Mouse (Mus musculus): ENCODE measurements at regions not wholly inside any gene's neighbourhood (a gene's known extent, or its start where the extent isn't known, plus 50 kb on each side); places are given as distances from the start of the nearest gene placed in this dataset.
"Not testable (repeated sequence)": the region's sequence is repeated elsewhere in the genome, so short reads cannot be mapped to it uniquely, and the experiment has no call there.

GRCm38 (mm10) chr12:92926942-92927341 is 1078.0 kb upstream of the Sel1l start:
- no peaks in the 10 kb centered on the region for H3K4me1 ChIP-seq (replicated peaks)
- WGBS, result 19% methylated on average over 1 of the region's 1 CpGs
- no peak overlapping the region for H3K4me2 ChIP-seq
- H3K4me3 ChIP-seq, result no peak overlapping the region
- H3K9ac ChIP-seq, result no peak overlapping the region
- H3K36me3 ChIP-seq, result no peaks in the 10 kb centered on the region
- H3K27me3 ChIP-seq, result no peaks in the 10 kb centered on the region
- H3K9me3 ChIP-seq (replicated peaks), result no peaks in the 10 kb centered on the region
- ATAC-seq (replicated peaks; ENCODE audit: insufficient number of reproducible peaks, insufficient read depth, low FRiP score, low read depth), result 0 out of 2 replicates have a peak, but pooled peaks have one; percentile 14
- H3K27ac ChIP-seq, result no peak overlapping the region

GRCm38 (mm10) chr12:92919920-92920319 is 1071.0 kb upstream of the Sel1l start:
- Histone ChIP-seq H3K27me3 (no peaks in the 10 kb centered on the region), H3K36me3 (no peaks in the 10 kb centered on the region), H3K27ac (no peak overlapping the region), H3K4me1 (replicated peaks) (no peaks in the 10 kb centered on the region), H3K9me3 (replicated peaks) (no peaks in the 10 kb centered on the region), H3K4me3 (no peak overlapping the region), H3K9ac (no peak overlapping the region), H3K4me2 (no peak overlapping the region)
- no peak for ATAC-seq (replicated peaks; ENCODE audit: insufficient number of reproducible peaks, insufficient read depth, low FRiP score, low read depth)
- WGBS, result 83% methylated on average over 3 of the region's 3 CpGs

GRCm38 (mm10) chr12:92916267-92916666 is 1067.3 kb upstream of the Sel1l start:
- H3K4me2 ChIP-seq, result no peak overlapping the region

DNA sequence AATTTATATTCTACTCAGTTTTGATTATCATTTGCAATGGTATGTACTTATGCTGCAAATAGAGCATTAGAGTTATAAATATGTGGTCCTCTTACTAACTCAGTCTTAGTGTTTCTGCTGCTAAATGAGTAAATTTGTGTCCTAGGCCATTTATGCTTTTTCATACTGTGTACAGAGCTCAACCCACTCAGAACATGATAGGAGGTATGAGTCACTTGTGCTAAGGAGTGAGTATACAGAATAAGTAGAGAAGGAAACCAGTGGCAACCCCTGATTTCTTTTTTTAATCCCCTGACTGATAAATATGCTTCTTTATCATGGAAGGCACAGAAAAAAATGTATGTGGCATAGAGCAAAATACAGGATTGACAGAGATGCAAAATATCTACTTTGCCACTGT is 1066.8 kb upstream of the Sel1l start:
- no peak overlapping the region for H3K27ac ChIP-seq
- no peaks in the 10 kb centered on the region for H3K9me3 ChIP-seq (replicated peaks)
- no peak for ATAC-seq (replicated peaks; ENCODE audit: insufficient number of reproducible peaks, insufficient read depth, low FRiP score, low read depth)
- H3K27me3 ChIP-seq, result no peaks in the 10 kb centered on the region
- no peak overlapping the region for H3K9ac ChIP-seq
- no peak overlapping the region for H3K4me2 ChIP-seq
- H3K36me3 ChIP-seq, result no peaks in the 10 kb centered on the region
- H3K4me1 ChIP-seq (replicated peaks), result no peaks in the 10 kb centered on the region
- H3K4me3 ChIP-seq, result no peak overlapping the region

More at GRCm38 (mm10) chr12:92916267-92916666, 1067.3 kb upstream of the Sel1l start:
- Histone ChIP-seq H3K36me3 (no peaks in the 10 kb centered on the region), H3K4me1 (replicated peaks) (no peaks in the 10 kb centered on the region), H3K9ac (no peak overlapping the region), H3K4me3 (no peak overlapping the region), H3K9me3 (replicated peaks) (no peaks in the 10 kb centered on the region), H3K27me3 (no peaks in the 10 kb centered on the region), H3K27ac (no peak overlapping the region)
- whole genome bisulfite sequencing, result 63% methylated on average over 3 of the region's 3 CpGs
- ATAC-seq (replicated peaks; ENCODE audit: insufficient number of reproducible peaks, insufficient read depth, low FRiP score, low read depth), result no peak

DNA sequence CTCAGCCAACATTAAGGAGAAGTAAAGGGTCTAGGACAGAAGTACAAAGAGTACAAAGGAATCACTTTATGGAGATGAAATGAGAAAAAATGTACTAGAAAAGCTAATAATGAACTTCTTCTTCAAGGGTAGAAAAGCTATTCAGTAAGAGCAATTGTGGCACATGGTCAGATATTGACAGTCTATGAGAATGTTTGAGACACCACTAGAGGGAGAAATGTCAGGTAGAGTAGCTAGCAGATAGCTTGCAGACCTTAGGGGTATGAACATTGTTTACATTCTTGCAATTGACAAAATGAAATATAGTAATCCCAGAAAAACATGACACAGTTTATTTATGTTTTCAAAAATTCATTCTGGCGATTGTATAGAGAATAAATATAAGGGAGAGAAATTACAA is 1066.2 kb upstream of the Sel1l start:
- ATAC-seq (replicated peaks; ENCODE audit: insufficient number of reproducible peaks, insufficient read depth, low FRiP score, low read depth), result no peak
- 59% methylated on average over 1 of the region's 1 CpGs for WGBS
- Histone ChIP-seq H3K27ac (no peak overlapping the region), H3K4me2 (no peak overlapping the region), H3K4me1 (replicated peaks) (no peaks in the 10 kb centered on the region), H3K4me3 (no peak overlapping the region), H3K27me3 (no peaks in the 10 kb centered on the region), H3K9me3 (replicated peaks) (no peaks in the 10 kb centered on the region), H3K9ac (no peak overlapping the region), H3K36me3 (no peaks in the 10 kb centered on the region)

GRCm38 (mm10) chr12:92904382-92904781 is 1055.4 kb upstream of the Sel1l start:
- H3K9me3 ChIP-seq (replicated peaks), result no peaks in the 10 kb centered on the region
- H3K4me1 ChIP-seq (replicated peaks), result no peaks in the 10 kb centered on the region
- no peaks in the 10 kb centered on the region for H3K36me3 ChIP-seq
- H3K9ac ChIP-seq, result no peak overlapping the region
- no peak overlapping the region for H3K27ac ChIP-seq
- H3K4me2 ChIP-seq, result no peak overlapping the region
- 74% methylated on average over 2 of the region's 2 CpGs for WGBS
- no peak overlapping the region for H3K4me3 ChIP-seq
- no peaks in the 10 kb centered on the region for H3K27me3 ChIP-seq
- no peak for ATAC-seq (replicated peaks; ENCODE audit: insufficient number of reproducible peaks, insufficient read depth, low FRiP score, low read depth)

DNA sequence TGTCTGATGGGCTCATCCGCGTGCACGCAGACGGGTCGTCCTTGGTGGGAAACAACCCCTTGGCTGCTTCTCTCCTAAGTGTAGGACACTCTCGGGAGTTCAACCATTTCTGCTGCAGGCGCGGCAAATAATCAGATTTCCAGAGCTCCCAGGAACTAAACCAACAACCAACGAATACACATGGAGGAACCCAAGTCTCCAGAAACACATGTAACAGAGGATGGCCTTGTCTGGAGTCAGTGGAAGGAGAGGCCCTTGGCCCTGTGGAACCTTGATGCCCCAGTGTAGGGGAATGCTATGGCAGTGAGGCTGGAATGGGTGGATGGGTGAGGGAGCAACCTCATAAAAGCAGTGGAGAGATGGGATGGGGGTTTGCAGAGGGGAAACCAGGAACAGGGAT is 1043.4 kb upstream of the Sel1l start:
- H3K27ac ChIP-seq, result no peak overlapping the region
- H3K9ac ChIP-seq, result no peak overlapping the region
- H3K4me3 ChIP-seq, result no peak overlapping the region
- H3K9me3 ChIP-seq (replicated peaks), result no peaks in the 10 kb centered on the region
- 87% methylated on average over 4 of the region's 9 CpGs for WGBS
- no peaks in the 10 kb centered on the region for H3K36me3 ChIP-seq
- no peak for ATAC-seq (replicated peaks; ENCODE audit: insufficient number of reproducible peaks, insufficient read depth, low FRiP score, low read depth)
- no peaks in the 10 kb centered on the region for H3K4me1 ChIP-seq (replicated peaks)
- no peak overlapping the region for H3K4me2 ChIP-seq
- H3K27me3 ChIP-seq, result no peaks in the 10 kb centered on the region

DNA sequence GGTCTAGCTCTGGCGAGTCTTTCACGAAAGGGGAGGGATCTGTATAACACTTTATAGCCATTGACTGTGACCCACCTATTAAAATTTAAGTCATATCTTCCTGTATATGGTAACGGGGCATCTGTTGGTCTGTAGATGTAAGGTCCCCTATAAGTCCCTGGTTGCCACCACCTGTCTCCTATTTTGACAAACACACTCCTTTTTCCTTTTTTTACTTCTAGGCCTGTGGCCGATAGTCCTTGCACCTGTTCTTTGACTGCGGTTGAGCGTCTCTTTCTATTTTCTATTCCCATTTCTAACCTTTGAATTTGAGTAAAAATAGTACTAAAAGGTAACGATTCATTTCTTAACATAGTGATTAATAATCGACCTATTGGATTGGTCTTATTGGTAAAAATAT is 1042.7 kb upstream of the Sel1l start:
- ATAC-seq (replicated peaks; ENCODE audit: insufficient number of reproducible peaks, insufficient read depth, low FRiP score, low read depth); H3K27ac ChIP-seq; H3K4me1 ChIP-seq (replicated peaks); H3K9me3 ChIP-seq (replicated peaks); H3K4me3 ChIP-seq; H3K36me3 ChIP-seq; H3K9ac ChIP-seq; H3K4me2 ChIP-seq; H3K27me3 ChIP-seq: not testable (repeated sequence)
- WGBS, result no CpG with 5 or more reads among the region's 8 CpGs

GRCm38 (mm10) chr12:92891126-92891525 is 1042.2 kb upstream of the Sel1l start:
- H3K36me3 ChIP-seq; H3K27ac ChIP-seq; H3K9me3 ChIP-seq (replicated peaks); H3K4me3 ChIP-seq; ATAC-seq (replicated peaks; ENCODE audit: insufficient number of reproducible peaks, insufficient read depth, low FRiP score, low read depth); H3K9ac ChIP-seq; H3K4me2 ChIP-seq; H3K27me3 ChIP-seq; H3K4me1 ChIP-seq (replicated peaks): not testable (repeated sequence)
- WGBS, result 86% methylated on average over 5 of the region's 9 CpGs

DNA sequence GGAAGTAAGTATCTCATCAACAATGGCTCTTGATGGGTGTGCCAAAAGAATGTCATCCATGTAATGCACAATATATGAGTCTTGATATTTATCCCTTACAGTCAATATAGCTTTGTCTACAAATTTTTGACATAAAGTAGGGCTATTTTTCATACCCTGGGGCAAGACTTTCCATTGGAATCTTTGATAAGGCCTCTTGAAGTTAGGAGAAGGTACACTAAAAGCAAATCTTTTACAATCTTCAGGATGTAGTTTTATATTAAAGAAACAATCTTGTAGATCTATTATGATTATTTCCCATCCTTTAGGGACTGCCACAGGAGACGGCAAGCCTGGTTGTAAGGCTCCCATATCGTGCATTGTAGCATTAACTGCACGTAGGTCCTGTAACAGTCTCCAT is 1038.8 kb upstream of the Sel1l start:
- Histone ChIP-seq H3K9ac (no peak overlapping the region), H3K4me1 (replicated peaks) (no peaks in the 10 kb centered on the region), H3K9me3 (replicated peaks) (0 out of 2 replicates have a peak, but pooled peaks cover 4% of the 10 kb centered on the region), H3K36me3 (no peaks in the 10 kb centered on the region), H3K4me3 (no peak overlapping the region), H3K27me3 (no peaks in the 10 kb centered on the region), H3K4me2 (no peak overlapping the region), H3K27ac (no peak overlapping the region)
- WGBS, result 86% methylated on average over 3 of the region's 3 CpGs
- ATAC-seq (replicated peaks; ENCODE audit: insufficient number of reproducible peaks, insufficient read depth, low FRiP score, low read depth), result no peak

DNA sequence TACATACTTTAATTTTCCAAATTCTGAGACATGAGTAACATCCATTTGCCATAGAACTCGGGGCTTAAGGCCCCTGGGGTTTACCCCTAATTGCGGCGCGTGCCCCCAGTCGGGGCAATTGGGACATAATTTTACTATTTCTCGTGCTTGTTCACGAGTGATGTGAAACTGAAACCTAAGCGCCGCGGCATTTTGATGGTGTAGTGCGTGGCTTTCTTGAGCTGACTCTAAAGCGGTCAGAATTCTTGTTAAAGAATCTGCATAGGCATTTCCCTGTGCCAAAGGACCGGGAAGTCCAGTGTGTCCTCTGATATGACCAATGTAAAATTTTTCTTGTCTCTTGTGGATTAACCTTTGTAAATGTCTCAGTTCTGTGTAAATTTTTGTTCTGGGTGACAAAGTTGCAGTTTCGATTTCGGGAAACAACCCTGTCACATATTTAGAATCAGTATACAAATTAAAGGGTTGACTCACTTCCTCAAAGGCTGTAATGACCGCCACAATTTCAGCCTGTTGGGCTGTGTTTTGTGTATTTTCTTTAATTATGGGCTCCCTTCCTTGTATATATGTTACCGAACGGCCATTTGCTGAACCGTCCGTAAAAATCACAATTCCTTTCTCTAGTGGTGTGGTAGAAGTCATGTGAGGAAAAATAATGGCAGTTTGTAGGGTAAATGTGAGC is 1037.6 kb upstream of the Sel1l start:
- H3K4me3 ChIP-seq; H3K27ac ChIP-seq; H3K36me3 ChIP-seq; ATAC-seq (replicated peaks; ENCODE audit: insufficient number of reproducible peaks, insufficient read depth, low FRiP score, low read depth); H3K4me1 ChIP-seq (replicated peaks); H3K4me2 ChIP-seq; H3K27me3 ChIP-seq; H3K9ac ChIP-seq; H3K9me3 ChIP-seq (replicated peaks): not testable (repeated sequence)
- 90% methylated on average over 20 of the region's 20 CpGs for WGBS

- not testable (repeated sequence) for H3K27me3 ChIP-seq; H3K9me3 ChIP-seq (replicated peaks); H3K36me3 ChIP-seq; H3K4me2 ChIP-seq; H3K9ac ChIP-seq; H3K27ac ChIP-seq; H3K4me1 ChIP-seq (replicated peaks); ATAC-seq (replicated peaks; ENCODE audit: insufficient number of reproducible peaks, insufficient read depth, low FRiP score, low read depth); H3K4me3 ChIP-seq
- 77% methylated on average over 2 of the region's 2 CpGs for WGBS
Observed at GRCm38 (mm10) chr12:92884014-92884413, 1035.1 kb upstream of the Sel1l start.
